Mouse (Mus musculus): Measurements from ENCODE around the gene Nmt1.

Nmt1 gene

DNA sequence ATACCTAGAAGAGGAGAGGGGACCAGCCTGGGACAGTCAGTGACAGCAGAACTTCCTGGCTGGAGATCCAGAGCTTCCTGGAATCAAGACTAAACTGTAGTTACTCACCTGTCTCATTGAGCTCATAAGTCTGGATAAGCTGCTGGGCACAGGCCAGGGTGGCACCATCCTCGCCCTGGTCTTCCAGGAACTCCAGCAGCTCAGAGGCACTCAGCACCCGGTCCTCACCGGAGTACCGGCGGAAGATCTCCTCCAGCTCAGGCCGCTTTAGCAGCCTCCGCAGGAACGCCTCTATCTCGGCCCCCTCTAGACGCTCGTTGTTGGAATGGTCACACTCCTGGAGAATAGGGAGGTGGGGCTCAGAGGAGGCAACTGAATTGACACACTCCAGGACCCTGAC is 50.1 kb downstream of the Nmt1 start:
- in situ Hi-C loops (cut with MboI, MseI) = no loop called here

DNA sequence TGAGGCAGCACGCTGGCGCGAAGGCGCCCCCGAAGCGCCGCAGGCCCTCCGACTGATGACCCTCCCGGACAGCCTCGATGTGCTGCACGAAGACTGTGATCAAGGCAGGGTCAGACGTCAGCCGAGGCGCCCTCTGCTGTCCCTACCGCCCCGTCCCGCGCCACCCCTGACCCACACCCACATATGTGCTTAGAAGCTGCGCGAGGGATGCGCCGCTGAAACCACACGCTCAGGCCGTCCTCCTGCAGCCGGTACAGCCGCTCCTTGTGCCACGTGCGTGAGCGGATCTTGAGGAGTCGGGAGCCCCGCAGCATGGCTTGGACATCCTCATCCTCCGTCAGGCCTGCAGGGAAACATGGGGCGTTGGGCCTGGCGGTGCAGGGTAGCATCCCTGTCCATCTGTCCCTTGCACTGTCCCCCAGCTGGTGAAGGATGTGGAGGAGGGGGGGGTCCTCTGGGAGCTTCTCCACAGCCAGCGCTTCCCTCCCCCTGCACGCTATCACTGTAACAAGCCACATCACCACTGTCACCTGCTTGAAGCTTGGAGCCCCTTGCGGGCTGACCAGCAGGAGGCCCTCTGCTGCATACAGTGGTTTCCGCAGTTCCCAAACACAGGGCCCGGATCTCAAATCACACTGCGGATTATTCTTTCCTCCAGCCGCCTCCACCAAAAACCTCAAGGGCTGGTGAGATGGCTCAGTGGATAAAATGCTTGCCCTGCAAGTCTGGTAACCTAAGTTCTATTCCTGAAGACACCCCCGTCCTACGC is 52.5 kb downstream of the Nmt1 start:
- in situ Hi-C loops (cut with MboI, MseI) = no loop called here

DNA sequence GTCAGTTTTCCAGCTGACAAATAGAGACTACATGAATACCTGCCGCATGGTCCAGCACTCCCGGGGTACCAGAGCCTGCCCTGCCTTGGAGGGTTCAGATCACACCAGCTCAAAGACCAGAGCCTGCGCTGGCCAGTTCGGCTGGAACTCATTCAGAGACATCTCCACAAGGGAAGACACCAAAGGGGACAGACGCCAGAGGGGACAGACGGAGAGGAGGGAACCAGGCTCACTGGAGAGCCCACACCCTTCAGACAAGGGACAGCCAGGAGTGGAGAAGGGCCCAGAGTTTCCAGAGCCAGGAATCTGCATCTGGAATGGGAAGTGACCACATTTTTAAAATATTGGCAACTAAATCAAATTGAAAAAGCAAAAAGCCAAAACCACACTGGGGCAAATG is 53.6 kb downstream of the Nmt1 start:
- in situ Hi-C loops (cut with MboI, MseI) = no loop called here

DNA sequence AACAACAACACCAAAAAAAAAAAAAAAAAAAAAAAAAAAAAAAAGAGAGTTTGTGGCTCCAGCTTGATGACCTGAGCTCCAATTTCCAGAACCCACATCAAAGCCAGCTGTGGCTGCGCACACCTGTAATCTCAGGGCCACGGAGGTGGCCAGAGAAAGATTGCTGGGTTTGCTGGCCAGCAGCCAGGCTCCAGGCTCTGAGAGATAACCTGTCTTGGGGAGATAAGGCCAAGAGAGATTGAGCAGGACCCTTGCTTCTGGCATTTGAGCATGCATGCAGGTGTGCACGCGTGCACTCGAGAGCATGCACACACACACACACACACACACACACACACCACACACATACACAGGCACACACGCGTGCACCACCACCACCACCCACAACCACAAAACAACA is 65.3 kb downstream of the Nmt1 start:
- in situ Hi-C loops (cut with MboI, MseI) = no loop called here

DNA sequence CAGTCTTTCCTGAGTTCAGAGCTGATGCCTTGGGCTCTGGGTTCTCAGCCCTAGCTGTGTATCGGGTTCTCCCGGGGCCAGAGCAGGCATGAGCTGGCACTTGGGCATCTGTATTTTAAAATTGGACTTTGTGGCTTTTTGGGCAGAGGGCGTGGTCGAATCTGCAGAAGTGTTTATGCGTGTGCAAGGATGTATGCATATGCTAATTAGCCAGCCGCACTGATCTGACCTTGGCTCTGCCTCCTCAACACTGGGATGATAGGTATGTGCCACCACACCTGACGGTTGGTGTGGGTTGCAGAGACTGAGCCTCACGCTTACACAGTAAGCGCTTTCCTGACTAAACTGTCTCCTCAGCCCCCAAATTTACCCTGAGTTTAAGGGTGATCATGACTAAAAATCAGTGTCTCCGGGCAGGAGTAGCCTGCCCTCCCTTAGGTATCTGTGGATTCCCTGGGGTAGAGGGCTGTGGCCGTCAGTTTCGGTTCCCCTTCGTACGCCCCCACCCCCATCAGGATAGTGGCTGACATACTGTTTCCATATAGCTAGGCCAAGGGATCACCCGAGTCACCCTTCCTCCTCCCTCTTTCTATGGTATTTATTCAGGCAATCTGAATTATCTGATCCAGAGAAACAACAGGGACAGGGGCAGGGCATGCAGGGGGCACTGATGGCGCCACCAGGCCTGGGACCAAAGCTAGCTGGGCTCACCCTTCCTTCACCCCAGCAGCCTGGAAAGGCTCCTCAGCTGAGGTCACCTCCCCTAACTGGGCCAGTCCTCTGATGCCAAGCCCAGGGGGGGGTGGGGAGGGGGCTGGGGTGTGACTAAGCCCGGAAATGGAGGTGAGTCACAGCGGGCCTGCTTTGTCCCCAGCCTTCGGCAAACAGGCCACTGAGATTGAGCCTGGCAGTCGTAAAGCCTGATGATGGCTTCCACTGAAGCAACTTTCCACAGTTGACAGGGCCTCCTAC is 66.2 kb downstream of the Nmt1 start:
- in situ Hi-C loops (cut with MboI, MseI) = no loop called here

DNA sequence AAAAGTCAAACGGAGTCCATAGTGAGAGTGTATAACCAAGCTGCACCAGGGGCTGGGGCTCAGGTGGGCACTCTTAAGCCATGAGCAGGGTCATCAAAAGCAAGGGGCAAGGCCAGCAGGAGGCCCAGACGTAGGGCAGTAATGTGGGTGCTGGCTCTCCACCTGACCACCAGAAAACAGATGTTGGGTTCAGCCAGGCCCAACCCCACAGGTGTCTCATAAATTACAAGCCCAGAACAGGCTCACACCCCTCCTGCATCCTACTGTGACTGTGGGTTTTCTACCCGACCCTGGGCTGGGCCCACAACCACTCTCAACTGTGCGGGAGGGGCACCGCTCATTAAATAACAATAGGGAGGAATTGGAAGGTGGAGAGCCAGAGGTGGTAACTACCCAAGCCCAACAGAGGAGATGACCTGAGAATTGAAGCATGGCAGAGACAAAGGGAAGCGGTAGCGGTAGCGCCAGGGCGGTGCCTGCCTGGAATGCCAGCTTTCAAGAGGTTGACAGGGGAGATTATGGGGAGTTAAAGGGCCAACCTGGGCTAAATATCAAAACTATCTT is 67.2 kb downstream of the Nmt1 start:
- in situ Hi-C loops (cut with MboI, MseI) = no loop called here

DNA sequence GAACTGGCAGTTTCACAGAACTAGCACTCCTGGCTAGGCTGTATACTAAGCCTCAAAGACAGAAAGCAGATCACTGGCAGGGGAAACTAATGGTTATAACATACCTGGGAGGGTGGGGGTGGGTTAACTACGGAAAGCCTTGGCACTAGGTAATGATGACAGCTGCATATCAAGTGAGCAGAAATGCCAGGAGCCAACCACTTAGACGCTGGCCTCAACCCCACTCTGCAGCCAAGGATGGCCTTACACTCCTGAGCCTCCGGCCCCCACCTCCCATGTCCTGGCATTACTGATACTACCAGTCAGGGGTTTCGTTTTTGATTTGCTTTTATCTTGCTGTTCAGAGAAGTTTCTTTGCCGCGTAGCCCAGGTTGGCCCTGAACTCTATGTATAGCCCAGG is 67.8 kb downstream of the Nmt1 start:
- in situ Hi-C loops (cut with MboI, MseI) = no loop called here

DNA sequence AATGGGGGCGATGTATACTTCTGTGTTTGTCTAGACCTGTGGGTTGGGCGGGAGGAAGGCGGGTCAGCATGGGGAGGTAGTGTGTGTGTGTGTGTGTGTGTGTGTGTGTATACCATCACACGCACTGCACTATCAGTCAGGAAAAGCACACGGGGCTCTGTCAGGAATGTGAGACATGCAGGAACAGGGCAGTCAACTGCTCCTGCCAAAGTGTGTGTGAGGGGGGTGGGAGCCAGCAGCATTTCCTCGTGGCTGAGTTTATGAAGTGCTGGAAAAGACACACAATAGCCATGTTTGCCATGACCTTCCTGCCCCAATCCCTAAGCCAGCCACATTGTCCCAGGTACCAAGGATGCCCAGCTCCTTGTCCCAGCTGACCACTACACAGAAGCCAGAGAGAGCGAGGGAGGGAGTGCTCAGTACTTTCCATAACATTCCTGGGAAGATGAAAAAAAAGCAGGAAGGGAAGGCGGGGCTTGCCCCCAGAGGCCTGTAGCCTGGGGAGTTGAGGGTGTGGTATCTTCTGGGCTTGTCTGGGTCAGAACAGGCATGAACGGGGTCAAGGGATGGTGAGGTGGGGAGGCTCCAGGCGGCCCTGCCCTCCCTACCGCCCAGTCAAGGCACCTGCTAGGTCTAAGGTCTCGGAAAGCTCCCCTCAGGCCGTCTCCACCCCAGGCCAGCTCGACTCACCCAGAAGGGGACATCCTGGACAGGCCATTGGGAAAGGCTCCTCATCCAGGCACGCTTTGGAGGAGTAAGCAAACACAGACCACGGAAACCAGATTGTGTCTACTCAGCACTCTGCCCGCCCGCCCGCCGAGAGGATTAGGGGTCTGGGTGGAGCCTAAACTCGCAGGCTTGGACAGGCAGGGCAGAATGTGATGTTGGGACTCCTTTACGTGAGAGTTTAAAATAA is 69.2 kb downstream of the Nmt1 start:
- in situ Hi-C loops (cut with MboI, MseI) = no loop called here

DNA sequence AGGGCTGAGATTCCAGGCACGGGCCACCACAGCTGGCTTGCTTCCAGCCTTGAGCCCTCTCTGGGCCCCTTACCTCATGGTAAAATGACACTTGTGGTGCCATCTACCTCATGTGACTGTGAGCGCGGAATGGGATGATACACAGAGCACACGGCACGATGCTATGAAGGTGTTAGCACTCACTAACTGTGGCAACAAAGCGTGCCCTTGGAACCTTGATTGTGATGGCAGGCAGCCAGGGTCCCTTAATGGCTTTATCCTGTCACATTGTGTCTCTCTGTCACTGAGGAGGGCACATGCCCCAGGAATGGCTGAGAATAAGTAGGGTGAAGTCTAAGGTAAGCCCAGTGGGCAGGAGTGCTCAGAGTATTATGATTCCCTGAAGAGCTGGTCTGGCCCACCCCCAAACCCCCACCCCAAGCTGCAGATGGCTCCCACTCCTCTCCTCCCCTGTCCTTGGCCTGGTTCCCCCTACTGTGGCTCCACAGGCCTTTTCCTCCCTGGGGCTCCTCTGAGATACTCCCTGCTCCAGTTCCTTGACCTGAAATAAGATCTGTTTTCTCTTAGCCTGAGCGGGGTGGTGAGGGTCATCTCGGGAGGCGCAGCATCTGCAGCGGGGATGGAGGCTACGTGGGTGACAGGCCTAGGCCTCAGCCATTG is 70.7 kb downstream of the Nmt1 start:
- in situ Hi-C loops (cut with MboI, MseI) = no loop called here

DNA sequence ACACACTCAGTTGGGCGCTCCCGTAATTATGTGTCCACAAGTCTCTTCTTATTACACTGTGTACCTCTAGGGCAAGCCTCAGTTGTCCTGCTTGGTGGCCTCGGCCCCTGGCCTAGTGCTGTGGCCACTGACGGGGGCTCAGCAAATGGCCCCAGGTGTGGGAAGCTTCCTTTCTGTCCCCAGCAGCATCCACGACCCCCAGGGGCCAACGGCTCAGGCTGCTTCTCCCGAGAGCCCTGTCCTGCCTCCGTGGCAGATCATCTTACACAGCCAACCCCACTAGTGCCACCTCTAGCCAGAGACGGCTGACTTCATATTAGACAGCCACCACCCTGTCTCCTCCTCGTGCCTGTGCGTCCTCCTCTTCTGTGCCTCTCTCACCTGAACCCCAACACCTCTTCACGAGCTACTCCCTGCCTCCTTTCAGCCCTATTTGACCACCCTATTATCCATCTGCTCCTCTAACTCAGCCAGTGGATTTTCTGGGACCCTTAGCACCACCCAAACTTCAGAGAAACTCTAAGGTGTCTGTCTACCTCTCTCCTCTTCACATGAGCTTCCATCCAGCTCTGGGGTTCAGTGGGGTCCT is 71.5 kb downstream of the Nmt1 start:
- in situ Hi-C loops (cut with MboI, MseI) = no loop called here

DNA sequence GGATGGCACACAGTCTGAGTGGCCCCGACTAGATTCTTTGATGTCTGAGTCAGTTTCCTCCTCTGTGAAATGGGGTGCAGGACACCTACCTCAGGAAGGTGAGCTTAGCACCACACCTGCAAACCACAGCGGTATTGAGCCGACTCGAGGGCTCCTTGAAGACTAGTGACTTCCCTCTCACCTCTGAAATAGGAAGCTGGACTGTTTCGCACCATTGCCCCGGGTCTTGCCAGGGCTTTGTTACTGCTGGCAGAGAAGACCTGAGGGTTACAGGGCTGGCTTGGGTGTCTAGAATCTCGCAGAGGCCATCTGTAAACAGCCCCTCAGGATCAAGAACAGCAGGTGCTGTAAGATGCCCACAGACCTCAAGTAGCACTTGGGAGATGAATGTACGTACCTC is 72.4 kb downstream of the Nmt1 start:
- in situ Hi-C loops (cut with MboI, MseI) = loop anchor here (5.0 kb wide), 1 partner anchor 62 kb away; no protein-coding TSS in a partner anchor

DNA sequence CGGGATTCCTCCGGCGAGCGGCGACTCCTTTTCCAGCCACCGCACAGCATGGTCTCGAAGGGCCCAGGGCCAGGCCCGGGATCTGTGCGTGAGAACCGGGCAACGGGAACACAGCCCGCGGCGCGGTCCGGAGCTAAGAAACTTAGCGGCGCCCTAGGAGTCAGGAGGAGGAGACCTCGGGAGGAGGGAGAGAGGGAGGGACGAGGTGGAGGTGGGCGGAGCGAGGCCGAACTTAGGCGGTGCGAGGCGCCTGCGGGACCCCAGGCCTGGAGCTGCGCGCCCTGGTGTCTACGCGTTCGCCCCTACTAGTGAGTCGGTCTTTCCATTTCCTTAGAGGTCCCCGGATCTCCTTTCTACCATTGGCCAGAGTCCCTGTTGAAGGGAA is 73.5 kb downstream of the Nmt1 start, which contains the start of the genes Plcd3 and Acbd4:
Gene Plcd3, minus strand, starts transcription at position 178 of the 385 bp plus-strand sequence.
Gene Acbd4, plus strand, starts transcription at position 202 of the 385 bp plus-strand sequence.
- in situ Hi-C loops (cut with MboI, MseI) = loop anchor here (5.0 kb wide), 1 partner anchor 61 kb away; no protein-coding TSS in a partner anchor

DNA sequence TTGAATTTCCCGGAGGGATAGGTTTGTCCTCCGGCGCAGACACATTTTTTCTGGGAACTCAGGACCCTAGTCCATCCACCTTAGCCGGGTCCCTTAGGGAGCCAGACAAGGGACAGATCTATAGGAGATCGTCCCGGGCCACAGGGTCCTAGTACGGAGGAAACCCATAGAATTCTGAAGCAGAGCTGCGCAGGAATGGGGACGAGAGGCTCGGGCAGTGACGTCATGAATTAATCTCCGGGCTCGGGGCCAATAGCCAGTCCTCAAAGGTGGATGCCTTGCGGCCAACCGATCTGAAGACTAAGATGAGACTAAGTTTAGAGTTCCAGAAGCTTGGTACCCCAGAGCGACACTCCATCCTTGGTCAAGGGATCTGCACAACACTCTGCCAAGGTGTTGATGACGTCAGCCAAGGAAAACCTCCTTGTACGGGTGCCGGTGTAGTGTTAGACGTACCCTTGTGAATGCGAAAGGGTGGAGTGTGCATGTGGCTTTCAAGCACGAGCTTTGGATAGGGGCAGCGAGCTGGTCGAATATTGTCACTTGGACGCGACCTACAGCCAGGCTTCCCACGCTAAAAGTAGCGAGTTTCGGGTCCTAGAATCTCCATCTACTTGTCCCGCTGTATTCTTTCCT is 74.0 kb downstream of the Nmt1 start:
- in situ Hi-C loops (cut with MboI, MseI) = loop anchor here (5.0 kb wide), 1 partner anchor 60 kb away; no protein-coding TSS in a partner anchor

DNA sequence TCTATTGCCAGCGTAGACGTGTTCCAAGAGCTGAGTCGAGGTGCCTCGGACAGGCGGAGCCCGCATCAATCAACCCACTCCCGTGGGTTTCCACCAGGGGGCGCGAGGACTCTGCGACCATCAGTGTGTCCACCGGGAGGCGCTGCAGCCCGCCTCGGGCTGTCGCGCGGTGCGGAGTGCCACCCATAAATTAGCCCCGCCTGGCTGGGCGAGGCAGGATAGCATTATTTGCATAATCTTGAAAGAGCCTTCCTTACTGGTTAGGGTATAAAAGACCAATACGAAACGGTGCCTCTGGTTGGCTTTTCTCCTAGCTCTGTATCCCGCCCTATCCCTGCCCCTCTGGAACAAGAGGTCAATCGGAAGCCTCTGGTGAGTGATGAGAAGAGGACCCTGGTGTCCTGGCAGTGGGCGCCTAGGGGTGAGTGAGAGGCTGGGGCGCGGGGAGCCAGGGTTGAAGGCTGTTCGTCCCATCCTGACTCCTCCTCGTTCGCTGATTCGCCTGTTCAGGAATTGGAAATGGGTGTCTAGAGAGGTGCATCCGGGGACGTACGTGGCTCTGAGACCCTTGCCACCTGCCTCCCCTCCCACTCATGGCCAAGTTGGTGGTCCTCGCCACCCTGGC is 74.8 kb downstream of the Nmt1 start:
- in situ Hi-C loops (cut with MboI, MseI) = loop anchor here (5.0 kb wide), 1 partner anchor 59 kb away; no protein-coding TSS in a partner anchor

DNA sequence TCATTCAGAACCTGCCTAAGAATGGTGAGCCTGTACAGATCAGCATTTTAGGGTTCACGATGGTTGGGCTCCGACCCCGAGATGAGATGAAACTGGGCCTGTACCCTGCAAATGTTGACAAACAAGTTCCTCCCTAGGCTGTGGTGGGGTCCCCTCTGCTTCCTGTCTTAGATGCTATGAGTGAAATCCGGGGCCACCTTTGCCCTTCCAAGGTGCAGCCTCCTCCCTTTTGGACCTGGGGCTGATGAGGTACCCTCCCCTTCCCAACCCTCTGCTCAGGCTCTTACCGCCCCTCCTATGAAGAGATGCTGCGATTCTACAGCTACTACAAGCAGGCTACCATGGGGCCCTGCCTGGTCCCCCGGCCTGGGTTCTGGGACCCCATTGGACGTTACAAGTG is 75.6 kb downstream of the Nmt1 start:
- in situ Hi-C loops (cut with MboI, MseI) = loop anchor here (5.0 kb wide), 1 partner anchor 59 kb away; no protein-coding TSS in a partner anchor

DNA sequence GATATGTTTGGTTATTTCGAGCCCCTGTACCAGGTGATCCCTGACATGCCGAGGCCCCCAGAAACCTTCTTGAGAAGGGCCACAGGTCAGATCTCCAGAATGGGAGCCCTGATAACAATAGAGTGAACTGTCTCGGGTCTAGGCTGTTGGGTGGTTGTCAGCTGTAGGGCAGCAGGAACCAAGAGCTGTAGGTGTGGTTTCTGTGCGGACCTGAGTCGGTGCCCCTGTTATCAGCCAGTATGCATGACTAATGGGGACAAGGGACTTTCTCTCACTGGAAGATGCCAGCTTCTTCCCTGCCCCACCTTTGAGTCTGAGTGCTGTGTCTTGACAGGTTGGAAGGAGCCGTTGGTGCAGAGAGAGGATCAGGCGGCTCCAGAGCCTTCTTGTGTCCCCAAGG is 76.5 kb downstream of the Nmt1 start:
- in situ Hi-C loops (cut with MboI, MseI) = loop anchor here (5.0 kb wide), 1 partner anchor 58 kb away; no protein-coding TSS in a partner anchor

DNA sequence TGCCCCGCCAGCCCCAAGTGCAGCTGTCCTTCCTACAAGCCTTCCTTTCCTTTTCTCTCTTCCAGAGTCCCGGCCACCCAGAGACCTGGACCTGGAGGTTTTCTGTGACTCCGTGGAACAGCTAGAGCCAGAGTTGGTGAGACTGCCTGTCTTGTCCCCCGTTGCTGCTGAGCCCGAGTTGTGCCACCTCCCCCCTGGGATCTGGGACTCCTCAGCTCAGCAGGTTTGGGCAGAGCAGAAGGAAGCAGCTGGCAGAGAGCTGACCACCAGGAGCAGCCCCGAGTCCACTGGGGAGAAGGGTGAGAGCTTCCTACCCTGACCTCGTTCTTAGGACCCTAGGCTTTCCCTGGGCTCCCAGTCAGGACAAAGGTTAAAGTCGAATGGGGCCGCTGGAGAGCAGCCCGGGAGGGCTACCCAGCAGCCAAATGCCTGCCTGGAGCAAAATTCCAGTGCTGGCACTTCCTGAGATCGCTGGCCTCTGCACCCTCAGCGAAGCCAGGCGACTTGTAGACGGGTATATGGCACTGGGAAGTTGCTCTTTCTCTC is 77.3 kb downstream of the Nmt1 start:
- in situ Hi-C loops (cut with MboI, MseI) = no loop called here

DNA sequence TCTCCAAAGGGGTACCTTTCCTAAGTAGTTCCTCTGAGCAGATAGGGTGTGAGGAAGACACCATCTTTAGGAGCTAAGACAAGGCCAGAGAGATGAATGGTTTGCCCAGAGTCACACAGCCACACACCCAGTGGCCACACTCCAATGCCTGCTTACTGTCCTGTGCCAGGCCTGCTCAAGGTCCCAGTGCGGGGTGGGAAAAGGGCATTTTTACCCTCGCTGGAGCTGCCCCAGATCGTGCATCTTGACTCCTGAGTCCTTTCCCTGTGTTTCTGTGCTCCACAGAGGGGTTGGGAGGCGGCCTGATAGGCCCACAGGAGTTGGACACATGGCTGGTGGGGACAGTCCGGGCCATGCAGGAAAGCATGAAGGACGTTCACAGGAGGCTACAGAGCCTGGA is 77.8 kb downstream of the Nmt1 start:
- in situ Hi-C loops (cut with MboI, MseI) = no loop called here

DNA sequence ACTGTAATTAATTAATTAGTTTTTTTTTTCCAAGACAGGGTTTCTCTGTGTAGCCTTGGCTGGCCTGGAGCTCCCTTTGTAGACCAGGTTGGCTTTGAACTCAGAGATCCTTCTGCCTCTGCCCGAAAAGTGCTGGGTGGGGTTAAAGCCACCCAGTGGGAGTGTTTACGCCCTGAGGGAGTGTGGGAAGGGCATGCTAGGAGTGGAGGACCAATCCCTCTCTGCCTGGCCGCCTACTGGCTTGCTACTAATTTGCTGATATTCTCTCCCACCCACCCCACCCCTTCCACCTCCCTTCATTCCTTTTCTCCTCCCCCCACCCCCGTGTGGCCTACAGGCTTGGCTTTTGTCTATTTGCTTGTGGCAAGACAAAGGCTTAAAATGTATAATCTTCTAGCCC is 78.4 kb downstream of the Nmt1 start:
- in situ Hi-C loops (cut with MboI, MseI) = no loop called here

All from T-helper 1 cell (primary cell).